Mouse (Mus musculus) adrenal gland (tissue): Measurements from ENCODE around the gene Mrpl43.

Experiments
- intact Hi-C: fragments of 180-260 bp; cut with DNase I; formaldehyde crosslinking; loops from one replicate; pipeline ENCODE4 v1.15.1; 2025

Gene Mrpl43

GRCm38 (mm10) chr19:44982477-44983115 is 23.6 kb downstream of the Mrpl43 start:
- intact Hi-C loops: no loop called here

GRCm38 (mm10) chr19:44980787-44981186 is 25.5 kb downstream of the Mrpl43 start:
- intact Hi-C loops: no loop called here

- intact Hi-C loops: no loop called here
These were observed 29.1 kb downstream of the Mrpl43 start for GRCm38 (mm10) chr19:44977148-44977547.

GRCm38 (mm10) chr19:44976636-44977035 is 29.6 kb downstream of the Mrpl43 start:
- intact Hi-C loops: no loop called here

- intact Hi-C loops: no loop called here
These were observed 37.9 kb downstream of the Mrpl43 start for GRCm38 (mm10) chr19:44968329-44968728.

DNA sequence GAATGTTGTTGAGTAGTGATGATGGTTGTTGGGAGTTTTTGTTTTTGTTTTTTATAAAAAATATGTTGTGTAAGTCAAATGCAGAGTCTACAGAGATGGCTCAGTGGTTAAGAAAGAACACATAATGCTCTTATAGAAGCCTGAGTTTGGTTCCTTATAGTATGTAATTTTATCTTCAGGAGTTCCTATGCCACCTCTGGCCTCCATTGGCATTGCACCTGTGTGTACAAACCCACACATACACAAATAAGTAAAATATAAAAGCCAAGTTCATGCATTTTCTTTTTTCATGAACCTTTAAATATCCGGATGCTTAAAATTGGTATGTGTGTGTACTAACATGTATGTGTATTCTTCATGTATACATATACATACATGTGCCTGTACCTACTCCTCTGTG is 40.3 kb downstream of the Mrpl43 start:
- intact Hi-C loops: no loop called here

- intact Hi-C loops: no loop called here
These were observed 46.6 kb downstream of the Mrpl43 start for GRCm38 (mm10) chr19:44959633-44960032.
